Mouse (Mus musculus) myocyte (in vitro differentiated cells): ENCODE measurements at regions not wholly inside any gene's neighbourhood (a gene's known extent, or its start where the extent isn't known, plus 50 kb on each side); places are given as distances from the start of the nearest gene placed in this dataset.

Source experiments
- H3K27me3 ChIP-seq: one replicate; pipeline ENCODE4 v1.6.1; 2011; ENCODE audit not compliant: control insufficient read depth, insufficient read depth, insufficient read length
- H3K36me3 ChIP-seq: one replicate; pipeline ENCODE4 v1.6.1; 2011; ENCODE audit not compliant: control insufficient read depth, insufficient read depth
- H3K4me2 ChIP-seq: one replicate; pipeline ENCODE4 v1.6.1; 2011; ENCODE audit warnings: low read depth, control low read depth
- H3K4me3 ChIP-seq: one replicate; pipeline ENCODE4 v1.5.1; 2011; ENCODE audit warnings: mild to moderate bottlenecking, control low read depth, moderate library complexity
- H3K79me2 ChIP-seq: one replicate; pipeline ENCODE4 v1.6.1; 2011; ENCODE audit not compliant: control insufficient read depth, insufficient read depth
- H3ac ChIP-seq: one replicate; pipeline ENCODE4 v1.6.1; 2011; ENCODE audit not compliant: control insufficient read depth, insufficient read length
- CEBPB ChIP-seq: IDR thresholded peaks from 2 replicates; pipeline ENCODE4 v1.6.1; 2011; ENCODE audit warnings: mild to moderate bottlenecking, moderate library complexity; ENCODE audit not compliant: poor library complexity, insufficient read depth, severe bottlenecking
- E2F4 ChIP-seq: IDR thresholded peaks from one replicate; pipeline ENCODE4 v1.6.1; 2011; ENCODE audit warnings: mild to moderate bottlenecking, control low read depth, moderate library complexity; ENCODE audit not compliant: insufficient read depth
- MAX ChIP-seq: IDR thresholded peaks from one replicate; pipeline ENCODE4 v1.6.1; 2011; ENCODE audit warnings: low read depth, mild to moderate bottlenecking, control low read depth
- MYOD1 ChIP-seq, 3 experiments: IDR thresholded peaks; one replicate each; pipeline ENCODE4 v1.6.1; 2011; ENCODE audit warnings: control low read depth in 2 of 3, low read depth in 2 of 3, mild to moderate bottlenecking in 2 of 3, moderate library complexity in 1 of 3; ENCODE audit not compliant: insufficient read length in 2 of 3, control insufficient read depth in 1 of 3
- MYOG ChIP-seq, 3 experiments: IDR thresholded peaks; one replicate each; pipeline ENCODE4 v1.6.1; 2011; ENCODE audit warnings: control low read depth in 2 of 3, low read depth in 2 of 3, mild to moderate bottlenecking in 2 of 3; ENCODE audit not compliant: insufficient read length in 2 of 3, control insufficient read depth in 1 of 3, insufficient read depth in 1 of 3
- POLR2A ChIP-seq: IDR thresholded peaks from one replicate; pipeline ENCODE4 v1.6.1; 2011; ENCODE audit warnings: low read depth, mild to moderate bottlenecking, control low read depth, moderate library complexity; ENCODE audit not compliant: insufficient read length
- POLR2AphosphoS2 ChIP-seq: IDR thresholded peaks from one replicate; pipeline ENCODE4 v1.6.1; 2011; ENCODE audit warnings: low read depth, control low read depth; ENCODE audit not compliant: insufficient read length
- REST ChIP-seq: IDR thresholded peaks from one replicate; pipeline ENCODE4 v1.6.1; 2011; ENCODE audit warnings: mild to moderate bottlenecking, control low read depth, moderate library complexity; ENCODE audit not compliant: insufficient read depth, insufficient read length
- SRF ChIP-seq: IDR thresholded peaks from one replicate; pipeline ENCODE4 v1.6.1; 2011; ENCODE audit warnings: low read depth; ENCODE audit not compliant: control insufficient read depth, insufficient read length
- TCF12 ChIP-seq: IDR thresholded peaks from one replicate; pipeline ENCODE4 v1.6.1; 2011; ENCODE audit warnings: mild to moderate bottlenecking, control low read depth; ENCODE audit not compliant: poor library complexity, insufficient read depth, severe bottlenecking
- TCF3 ChIP-seq: IDR thresholded peaks from one replicate; pipeline ENCODE4 v1.6.1; 2011; ENCODE audit warnings: low read depth, control low read depth; ENCODE audit not compliant: insufficient read length
- USF1 ChIP-seq: IDR thresholded peaks from one replicate; pipeline ENCODE4 v1.6.1; 2011; ENCODE audit warnings: low read depth, mild to moderate bottlenecking, control low read depth, moderate library complexity

DNA sequence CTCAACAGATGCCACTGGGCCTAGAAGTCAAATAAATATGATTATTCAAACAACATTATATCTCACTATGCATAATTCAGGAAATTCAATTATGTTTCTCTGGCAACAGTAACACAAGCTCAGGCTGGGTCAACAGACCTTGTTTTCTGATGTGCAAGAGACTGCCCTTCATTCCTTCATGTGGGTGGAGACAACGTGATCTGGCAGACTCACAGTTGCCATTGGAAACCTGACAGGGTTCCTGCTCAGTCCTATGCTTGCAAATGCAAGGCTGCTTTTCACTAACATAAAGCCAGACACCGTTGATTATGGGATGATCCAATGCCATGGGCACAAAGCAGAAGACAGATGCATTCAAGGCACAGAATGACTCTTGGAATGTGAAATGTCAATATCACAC lies 361.5 kb upstream of the Npvf start:
- H3K4me3 ChIP-seq = no peak overlapping the region
- H3K79me2 ChIP-seq = no peaks in the 10 kb centered on the region
- TF ChIP-seq MAX (no peak), CEBPB (no peak)
- no peak overlapping the region for H3ac ChIP-seq
- peaks cover 22% of the 10 kb centered on the region for H3K27me3 ChIP-seq
- H3K36me3 ChIP-seq = no peaks in the 10 kb centered on the region
- H3K4me2 ChIP-seq = no peak overlapping the region

DNA sequence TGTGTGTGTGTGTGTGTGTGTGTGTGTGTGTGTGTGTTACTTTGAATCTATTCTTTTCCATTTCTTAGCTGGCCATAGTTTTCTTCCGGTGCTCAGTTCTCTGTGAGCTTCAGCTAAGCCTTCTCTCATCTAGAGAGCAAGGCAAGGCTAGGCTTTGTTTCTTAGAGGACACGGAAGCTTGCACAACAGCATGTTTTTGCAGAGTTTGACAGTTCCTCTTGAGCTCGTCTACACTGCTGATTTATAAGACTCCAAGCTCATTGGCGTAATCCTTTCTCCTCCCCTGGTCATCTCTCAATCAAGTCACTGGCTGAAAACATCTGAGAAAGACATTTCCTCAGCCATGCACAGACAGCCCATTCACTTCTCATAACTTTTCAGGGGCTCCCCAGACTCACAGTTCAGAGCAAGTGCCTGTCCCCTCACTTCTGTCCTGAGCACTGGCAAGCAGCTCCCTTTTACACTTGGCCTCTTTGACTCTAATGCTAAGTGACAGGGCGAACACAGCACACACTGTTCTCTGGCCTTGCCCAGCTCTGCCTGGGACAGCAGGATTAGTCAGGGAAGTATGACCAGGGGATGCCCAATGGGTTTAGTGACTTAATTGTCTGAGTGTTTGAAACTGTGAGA lies 362.3 kb upstream of the Npvf start:
- no peaks in the 10 kb centered on the region for H3K36me3 ChIP-seq
- no peaks in the 10 kb centered on the region for H3K79me2 ChIP-seq
- no peak overlapping the region for H3K4me2 ChIP-seq
- no peak for TF ChIP-seq TCF3
- no peak for TF ChIP-seq MYOG (IDR thresholded peaks at IDR 0.05; ENCODE audit: control insufficient read depth in 1 of 3, insufficient read depth in 1 of 3, insufficient read length in 2 of 3, low read depth in 2 of 3)
- TF ChIP-seq E2F4 = no peak
- no peak for TF ChIP-seq POLR2A
- TF ChIP-seq POLR2AphosphoS2 = no peak
- no peak for TF ChIP-seq CEBPB
- TF ChIP-seq TCF12 = no peak
- TF ChIP-seq SRF = no peak
- no peak for TF ChIP-seq MYOD1 (IDR thresholded peaks at IDR 0.05; ENCODE audit: control insufficient read depth in 1 of 3, insufficient read length in 2 of 3, low read depth in 2 of 3)
- TF ChIP-seq REST = no peak
- no peak for TF ChIP-seq USF1
- no peak for TF ChIP-seq MAX
- H3K4me3 ChIP-seq = no peak overlapping the region
- H3ac ChIP-seq = no peak overlapping the region
- peaks cover 18% of the 10 kb centered on the region for H3K27me3 ChIP-seq

DNA sequence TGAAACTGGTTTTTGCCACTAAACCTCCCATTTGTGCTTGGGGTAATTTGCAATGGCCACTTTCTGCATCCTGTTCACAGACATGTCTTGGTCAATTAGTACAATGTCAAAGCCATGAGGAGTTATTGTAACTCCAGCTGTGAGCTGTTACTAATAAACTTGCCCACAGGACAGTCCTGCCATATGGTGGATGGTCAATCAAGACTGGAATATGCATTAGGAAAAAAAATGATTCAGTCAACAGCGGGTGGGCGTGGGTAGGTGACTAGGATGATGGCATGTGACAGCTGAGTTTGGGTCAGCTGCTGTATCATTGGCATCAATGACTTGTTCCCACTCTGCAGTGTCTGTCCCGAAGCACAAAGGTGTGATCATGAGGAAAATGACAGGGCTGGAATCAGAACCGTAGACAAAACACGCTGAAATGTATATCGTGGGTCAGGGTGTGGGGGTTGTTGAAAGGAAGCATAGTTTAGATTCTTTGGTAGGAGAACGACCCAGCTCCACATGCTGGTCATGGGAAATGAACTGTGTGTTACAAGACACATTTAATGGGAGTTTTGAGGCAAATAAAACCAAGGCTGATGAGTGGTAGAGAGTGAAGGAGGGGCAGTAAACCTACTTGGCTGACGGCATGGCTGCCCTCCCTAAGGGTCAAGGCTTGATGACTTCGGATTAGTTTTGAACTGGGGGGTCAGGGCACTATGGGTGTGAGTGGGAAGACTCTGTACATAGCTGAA lies 363.2 kb upstream of the Npvf start:
- no peak overlapping the region for H3K4me2 ChIP-seq
- H3K27me3 ChIP-seq = peaks cover 10% of the 10 kb centered on the region
- TF ChIP-seq MYOD1 (IDR thresholded peaks at IDR 0.05; ENCODE audit: control insufficient read depth in 1 of 3, insufficient read length in 2 of 3, low read depth in 2 of 3) = peak in 1 of 3 experiments; percentile 2
- TF ChIP-seq POLR2A = no peak
- TF ChIP-seq MAX = no peak
- no peaks in the 10 kb centered on the region for H3K79me2 ChIP-seq
- H3K4me3 ChIP-seq = no peak overlapping the region
- H3K36me3 ChIP-seq = no peaks in the 10 kb centered on the region
- no peak overlapping the region for H3ac ChIP-seq

DNA sequence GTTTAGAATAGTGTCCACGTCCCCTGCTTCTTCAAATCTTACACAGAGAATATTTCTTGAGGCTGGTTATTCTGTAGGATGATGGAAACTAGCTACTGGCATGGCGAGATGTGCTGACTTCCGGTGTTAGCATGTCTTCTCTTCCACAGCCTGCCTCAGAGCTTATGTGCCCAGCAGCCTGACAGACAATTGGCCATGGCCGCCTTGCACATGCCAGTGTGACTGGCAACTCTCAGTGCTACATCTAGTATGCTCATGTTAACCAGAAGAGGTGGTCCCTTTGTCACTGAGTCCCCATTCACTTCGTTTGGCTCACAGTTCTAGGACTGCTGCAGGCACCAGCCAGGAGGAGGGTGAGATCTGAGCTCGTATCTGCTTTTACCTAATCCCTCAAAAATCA lies 367.0 kb upstream of the Npvf start:
- H3K79me2 ChIP-seq = no peaks in the 10 kb centered on the region
- H3K27me3 ChIP-seq = no peaks in the 10 kb centered on the region
- no peak overlapping the region for H3ac ChIP-seq
- H3K4me2 ChIP-seq = no peak overlapping the region
- no peak overlapping the region for H3K4me3 ChIP-seq
- TF ChIP-seq TCF3 = no peak
- no peak for TF ChIP-seq POLR2AphosphoS2
- TF ChIP-seq USF1 = no peak
- TF ChIP-seq MYOG (IDR thresholded peaks at IDR 0.05; ENCODE audit: control insufficient read depth in 1 of 3, insufficient read depth in 1 of 3, insufficient read length in 2 of 3, low read depth in 2 of 3) = no peak
- TF ChIP-seq TCF12 = no peak
- TF ChIP-seq MYOD1 (IDR thresholded peaks at IDR 0.05; ENCODE audit: control insufficient read depth in 1 of 3, insufficient read length in 2 of 3, low read depth in 2 of 3) = no peak
- TF ChIP-seq POLR2A = no peak
- TF ChIP-seq MAX = no peak
- TF ChIP-seq E2F4 = no peak
- TF ChIP-seq SRF = no peak
- TF ChIP-seq REST = no peak
- no peak for TF ChIP-seq CEBPB
- no peaks in the 10 kb centered on the region for H3K36me3 ChIP-seq

DNA sequence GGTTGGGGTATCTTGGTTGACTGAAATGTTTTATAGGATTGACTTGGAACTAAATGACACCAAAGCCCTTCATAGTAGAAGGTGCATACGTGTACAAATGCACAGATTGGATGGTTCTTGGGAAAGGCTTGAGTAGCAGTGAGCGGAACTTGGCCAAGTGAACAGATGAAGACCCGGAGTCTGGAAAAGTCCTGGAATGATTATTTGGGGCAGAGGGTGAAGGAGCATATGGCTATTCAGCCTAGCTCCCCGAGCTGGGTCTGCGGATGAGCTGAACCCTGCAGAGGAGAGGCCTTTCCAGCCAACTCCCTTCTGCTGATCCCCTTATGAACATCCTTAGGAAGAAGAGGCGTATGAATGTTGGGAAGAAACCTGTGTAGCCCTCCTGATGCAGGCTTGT lies 369.1 kb upstream of the Npvf start:
- TF ChIP-seq CEBPB (no peak), MYOD1 (IDR thresholded peaks at IDR 0.05; ENCODE audit: control insufficient read depth in 1 of 3, insufficient read length in 2 of 3, low read depth in 2 of 3) (no peak), SRF (no peak), POLR2AphosphoS2 (no peak), USF1 (no peak)

More for the DNA sequence above, 369.1 kb upstream of the Npvf start:
- no peak overlapping the region for H3ac ChIP-seq
- no peaks in the 10 kb centered on the region for H3K27me3 ChIP-seq
- H3K79me2 ChIP-seq = no peaks in the 10 kb centered on the region
- H3K36me3 ChIP-seq = no peaks in the 10 kb centered on the region
- H3K4me3 ChIP-seq = no peak overlapping the region
- no peak overlapping the region for H3K4me2 ChIP-seq
